Mouse (Mus musculus): Measurements from ENCODE around the gene Ermard.
"Not testable (repeated sequence)": the region's sequence is repeated elsewhere in the genome, so short reads cannot be mapped to it uniquely, and the experiment has no call there.

Ermard gene

GRCm38 (mm10) chr17:15041175-15041729 is at the start of gene Ermard, which contains the start of the genes Tcte3 and Gm3448:
Ermard (plus strand) TSS chr17:15041208.
Tcte3 (minus strand) TSS chr17:15041488.
Gm3448 (minus strand) TSS chr17:15041537.
- not testable (repeated sequence) for DNase-seq (ENCODE audit: extremely low read depth, insufficient read length, low spot score)

GRCm38 (mm10) chr17:14992522-14993138 is 48.4 kb upstream of the Ermard start:
- not testable (repeated sequence) for DNase-seq (ENCODE audit: extremely low read depth, insufficient read length, low spot score)

GRCm38 (mm10) chr17:14993139-14993832 is 47.7 kb upstream of the Ermard start:
- DNase-seq (ENCODE audit: extremely low read depth, insufficient read length, low spot score), result not testable (repeated sequence)

GRCm38 (mm10) chr17:14994140-14994539 is 46.9 kb upstream of the Ermard start:
- not testable (repeated sequence) for DNase-seq (ENCODE audit: extremely low read depth, insufficient read length, low spot score)

GRCm38 (mm10) chr17:15000047-15000446 is 41.0 kb upstream of the Ermard start:
- not testable (repeated sequence) for DNase-seq (ENCODE audit: extremely low read depth, insufficient read length, low spot score)

GRCm38 (mm10) chr17:15009088-15009487 is 31.9 kb upstream of the Ermard start:
- DNase-seq (ENCODE audit: extremely low read depth, insufficient read length, low spot score), result not testable (repeated sequence)

GRCm38 (mm10) chr17:15009706-15010413 is 31.1 kb upstream of the Ermard start, which contains the start of gene Gm3435:
Gm3435 (plus strand) TSS chr17:15010176.
- DNase-seq (ENCODE audit: extremely low read depth, insufficient read length, low spot score), result not testable (repeated sequence)

GRCm38 (mm10) chr17:15021503-15022220 is 19.3 kb upstream of the Ermard start:
- DNase-seq (ENCODE audit: extremely low read depth, insufficient read length, low spot score), result not testable (repeated sequence)

GRCm38 (mm10) chr17:15023878-15024492 is 17.0 kb upstream of the Ermard start:
- DNase-seq (ENCODE audit: extremely low read depth, insufficient read length, low spot score), result not testable (repeated sequence)

- not testable (repeated sequence) for DNase-seq (ENCODE audit: extremely low read depth, insufficient read length, low spot score)
Measured at GRCm38 (mm10) chr17:15024502-15025193, 16.4 kb upstream of the Ermard start.

- DNase-seq (ENCODE audit: extremely low read depth, insufficient read length, low spot score), result not testable (repeated sequence)
Measured at GRCm38 (mm10) chr17:15025513-15025912, 15.5 kb upstream of the Ermard start.

- DNase-seq (ENCODE audit: extremely low read depth, insufficient read length, low spot score), result not testable (repeated sequence)
Measured at GRCm38 (mm10) chr17:15031414-15031813, 9.6 kb upstream of the Ermard start.

- not testable (repeated sequence) for DNase-seq (ENCODE audit: extremely low read depth, insufficient read length, low spot score)
Measured at GRCm38 (mm10) chr17:15040455-15040854, 553 bp upstream of the Ermard start.

GRCm38 (mm10) chr17:15050338-15050737 is 9.3 kb downstream of the Ermard start:
- DNase-seq (ENCODE audit: extremely low read depth, insufficient read length, low spot score), result not testable (repeated sequence)

- not testable (repeated sequence) for DNase-seq (ENCODE audit: extremely low read depth, insufficient read length, low spot score)
Measured at GRCm38 (mm10) chr17:15052766-15053165, 11.8 kb downstream of the Ermard start.

- DNase-seq (ENCODE audit: extremely low read depth, insufficient read length, low spot score), result not testable (repeated sequence)
Measured at GRCm38 (mm10) chr17:15053183-15053828, 12.3 kb downstream of the Ermard start.

GRCm38 (mm10) chr17:15053829-15054200 is 12.8 kb downstream of the Ermard start:
- not testable (repeated sequence) for DNase-seq (ENCODE audit: extremely low read depth, insufficient read length, low spot score)

- DNase-seq (ENCODE audit: extremely low read depth, insufficient read length, low spot score), result no peak
Measured at GRCm38 (mm10) chr17:15055925-15056324, 14.9 kb downstream of the Ermard start.

GRCm38 (mm10) chr17:15058161-15058591 is 17.2 kb downstream of the Ermard start:
- DNase-seq (ENCODE audit: extremely low read depth, insufficient read length, low spot score), result no peak
